Mouse (Mus musculus): ENCODE results near the gene Tspan11.

Tspan11 gene

GRCm38 (mm10) chr6:127887511-127888421 lies at the start of gene Tspan11:
Gene Tspan11 (plus strand): TSS chr6:127887589.
- DNase-seq, result no peak

- DNase-seq, result no peak
These were observed 49.5 kb upstream of the Tspan11 start for GRCm38 (mm10) chr6:127837910-127838309.

GRCm38 (mm10) chr6:127839538-127839937 lies 47.9 kb upstream of the Tspan11 start:
- no peak for DNase-seq

GRCm38 (mm10) chr6:127840171-127840570 lies 47.2 kb upstream of the Tspan11 start:
- no peak for DNase-seq

GRCm38 (mm10) chr6:127841326-127841725 lies 46.1 kb upstream of the Tspan11 start:
- no peak for DNase-seq

- DNase-seq, result no peak
These were observed 40.9 kb upstream of the Tspan11 start for GRCm38 (mm10) chr6:127846521-127846920.

- DNase-seq, result no peak
These were observed 37.9 kb upstream of the Tspan11 start for GRCm38 (mm10) chr6:127849496-127849895.

GRCm38 (mm10) chr6:127851611-127852010 lies 35.8 kb upstream of the Tspan11 start:
- DNase-seq, result no peak

- no peak for DNase-seq
These were observed 34.1 kb upstream of the Tspan11 start for GRCm38 (mm10) chr6:127853241-127853640.

GRCm38 (mm10) chr6:127853771-127854687 lies 33.4 kb upstream of the Tspan11 start:
- DNase-seq, result no peak

- no peak for DNase-seq
These were observed 32.7 kb upstream of the Tspan11 start for GRCm38 (mm10) chr6:127854688-127855013.

GRCm38 (mm10) chr6:127855711-127856295 lies 31.6 kb upstream of the Tspan11 start:
- no peak for DNase-seq

- no peak for DNase-seq
These were observed 25.4 kb upstream of the Tspan11 start for GRCm38 (mm10) chr6:127861951-127862350.

GRCm38 (mm10) chr6:127865391-127865790 lies 22.0 kb upstream of the Tspan11 start:
- DNase-seq, result no peak

- DNase-seq, result no peak
These were observed 18.8 kb upstream of the Tspan11 start for GRCm38 (mm10) chr6:127868546-127868945.

- DNase-seq, result no peak
These were observed 18.3 kb upstream of the Tspan11 start for GRCm38 (mm10) chr6:127869121-127869520.

GRCm38 (mm10) chr6:127870345-127871324 lies 16.8 kb upstream of the Tspan11 start:
- DNase-seq, result no peak

GRCm38 (mm10) chr6:127871436-127871835 lies 16.0 kb upstream of the Tspan11 start:
- DNase-seq, result no peak

- DNase-seq, result no peak
These were observed 14.8 kb upstream of the Tspan11 start for GRCm38 (mm10) chr6:127872581-127872980.

GRCm38 (mm10) chr6:127875883-127876282 lies 11.5 kb upstream of the Tspan11 start:
- no peak for DNase-seq

- DNase-seq, result no peak
These were observed 11.0 kb upstream of the Tspan11 start for GRCm38 (mm10) chr6:127876436-127876835.

- no peak for DNase-seq
These were observed 10.4 kb upstream of the Tspan11 start for GRCm38 (mm10) chr6:127877026-127877425.

Data from B cell, adult 2 months (primary cell).